Mouse (Mus musculus) olfactory bulb, adult 2 months (tissue): ENCODE results near the gene Rpl26. TPM values are rescaled to one million over a fixed set of nuclear protein-coding genes. Genes with fewer than 3 reads are reported as not detected.

ENCODE experiments used
- H3K27ac ChIP-seq: fragments of 200-500 bp; 2 replicates; pipeline ENCODE4 v1.5.1; 2012; ENCODE audit warnings: low read depth, low read length; ENCODE audit not compliant: insufficient read depth
- H3K4me1 ChIP-seq: fragments of 200-500 bp; 2 replicates; pipeline ENCODE4 v1.6.1; 2012; ENCODE audit warnings: low read length; ENCODE audit not compliant: control insufficient read depth, insufficient read depth
- H3K4me3 ChIP-seq: fragments of 200-500 bp; 2 replicates; pipeline ENCODE4 v1.5.1; 2012; ENCODE audit warnings: mild to moderate bottlenecking, low read depth, low read length, moderate library complexity; ENCODE audit not compliant: insufficient read depth
- CTCF ChIP-seq: fragments of 200-500 bp; IDR thresholded peaks from 2 replicates; pipeline ENCODE4 v1.5.1; 2012; ENCODE audit warnings: low read depth, mild to moderate bottlenecking, low read length, moderate library complexity; ENCODE audit not compliant: insufficient read depth
- POLR2A ChIP-seq: fragments of 200-500 bp; IDR thresholded peaks from 2 replicates; pipeline ENCODE4 v1.6.1; 2012; ENCODE audit warnings: mild to moderate bottlenecking, low read depth, low read length, moderate library complexity; ENCODE audit not compliant: insufficient read depth
- WGBS: fragments of 180-500 bp; shearing (Covaris S2); methylation state at CpG from one replicate; pipeline ENCODE4 v1.1.7; 2018; 5-methylcytosine and 5-hydroxymethylcytosine counted together
- polyA plus RNA-seq: library from polyadenylated mRNA; stranded (reverse); fragments of >200 nt; gene quantifications from 2 replicates; pipeline ENCODE4 v1.2.4, GENCODE M21; 2012; ENCODE audit warnings: low replicate concordance; ENCODE audit not compliant: missing spikeins, insufficient read depth, insufficient read length

Gene Rpl26
- polyA plus RNA-seq, 1 experiment: 1,027 TPM

DNA sequence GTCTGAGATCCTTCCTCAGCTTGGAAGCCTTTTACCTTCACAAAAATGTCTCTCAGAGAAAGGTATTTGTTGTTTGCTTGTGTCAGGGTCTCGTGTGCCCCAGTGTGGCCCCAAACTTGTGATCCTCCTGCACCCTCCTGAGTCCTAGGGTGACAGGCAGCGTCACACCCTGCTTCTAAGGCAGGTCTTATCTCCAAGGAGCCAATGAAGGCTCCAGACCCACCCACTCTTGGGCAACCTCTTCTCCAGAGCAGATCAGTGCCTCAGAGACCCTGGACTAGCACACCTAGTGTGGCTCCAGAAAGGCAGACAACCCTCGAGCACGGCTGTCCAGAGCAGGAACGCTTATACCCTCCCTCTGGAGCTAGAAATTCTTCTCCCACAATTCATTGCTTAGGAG, 17.0 kb upstream of the Rpl26 start:
- H3K27ac ChIP-seq: no peak overlapping the region
- peaks cover 3% of the 10 kb centered on the region; the same call in 1 of the 2 replicates for H3K4me1 ChIP-seq
- H3K4me3 ChIP-seq: no peak overlapping the region
- TF ChIP-seq POLR2A (no peak), CTCF (no peak)
- 83% methylated on average over 5 of the region's 5 CpGs for WGBS

DNA sequence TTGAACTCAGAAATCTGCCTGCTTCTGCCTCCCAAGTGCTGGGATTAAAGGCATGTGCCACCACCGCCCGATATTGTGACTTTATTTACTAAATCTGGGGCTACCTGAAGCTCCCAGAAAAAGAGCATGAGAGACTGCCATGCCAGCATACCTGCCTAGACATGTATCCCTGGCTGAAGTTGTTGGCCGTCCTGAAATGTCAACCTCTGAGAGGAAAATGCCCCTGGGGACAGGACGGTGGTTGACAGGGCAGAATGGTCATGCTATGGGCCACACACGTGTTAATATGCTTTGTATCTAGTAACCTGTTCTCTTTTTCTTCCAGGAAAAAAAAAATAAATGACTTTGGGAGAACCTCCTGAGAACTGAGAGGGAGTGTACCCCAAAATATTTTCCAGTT, 15.3 kb upstream of the Rpl26 start:
- peaks cover 3% of the 10 kb centered on the region; the same call in 1 of the 2 replicates for H3K4me1 ChIP-seq
- no peak overlapping the region for H3K27ac ChIP-seq
- no peak for TF ChIP-seq POLR2A
- no peak for TF ChIP-seq CTCF
- no peak overlapping the region for H3K4me3 ChIP-seq
- WGBS: 85% methylated on average over 5 of the region's 5 CpGs

DNA sequence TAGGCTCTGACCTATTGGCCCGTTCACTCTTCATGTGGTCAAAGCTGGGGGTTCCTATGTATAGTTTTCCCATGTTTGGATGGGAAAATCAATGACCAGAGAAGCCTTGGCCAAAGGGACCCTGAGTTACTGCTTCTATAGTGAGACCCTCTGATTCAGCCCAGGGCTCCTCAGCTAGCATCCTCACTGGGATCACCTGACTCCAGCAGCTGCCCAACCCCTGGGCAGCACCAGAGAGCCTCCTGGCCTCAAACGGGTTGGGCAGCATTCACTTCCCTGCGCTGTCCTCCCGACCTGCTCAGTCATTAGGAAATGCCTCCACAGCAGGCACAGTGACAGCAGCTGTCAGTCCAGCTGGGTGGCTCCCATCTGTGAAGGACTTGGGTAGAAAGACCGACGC, 13.1 kb upstream of the Rpl26 start, which contains the start of gene Rnf222:
Rnf222 (plus strand) TSS at position 301 of the 400 bp plus-strand sequence.
- Histone ChIP-seq H3K4me1 (no peaks in the 10 kb centered on the region), H3K4me3 (no peak within 1 kb of the TSS), H3K27ac (no peak within 1 kb of the TSS)
- 40% methylated on average over 6 of the region's 6 CpGs for WGBS
- TF ChIP-seq POLR2A (no peak), CTCF (no peak)

DNA sequence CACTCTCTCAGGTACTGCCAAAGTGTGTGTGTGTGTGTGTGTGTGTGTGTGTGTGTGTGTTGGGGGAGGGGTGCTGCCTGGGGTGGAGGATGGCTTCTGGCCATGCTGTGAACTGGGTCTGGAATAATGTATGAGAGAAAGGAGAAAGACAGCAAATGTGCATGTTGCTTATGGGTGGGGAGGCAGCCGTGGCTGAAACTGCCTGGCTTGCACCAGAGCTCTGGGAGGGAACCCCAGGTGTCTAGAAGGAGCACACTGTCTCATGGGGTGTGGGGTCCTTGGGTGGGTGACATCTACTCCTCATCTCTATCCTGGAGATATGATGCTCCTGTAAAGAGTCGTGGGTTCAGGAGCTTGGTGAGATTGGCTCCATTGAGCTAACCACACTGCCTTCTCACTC, 12.7 kb upstream of the Rpl26 start:
- H3K27ac ChIP-seq: no peak overlapping the region
- H3K4me3 ChIP-seq: no peak overlapping the region
- no peaks in the 10 kb centered on the region for H3K4me1 ChIP-seq
- WGBS: 74% methylated on average over 2 of the region's 2 CpGs
- no peak for TF ChIP-seq CTCF
- TF ChIP-seq POLR2A: no peak

DNA sequence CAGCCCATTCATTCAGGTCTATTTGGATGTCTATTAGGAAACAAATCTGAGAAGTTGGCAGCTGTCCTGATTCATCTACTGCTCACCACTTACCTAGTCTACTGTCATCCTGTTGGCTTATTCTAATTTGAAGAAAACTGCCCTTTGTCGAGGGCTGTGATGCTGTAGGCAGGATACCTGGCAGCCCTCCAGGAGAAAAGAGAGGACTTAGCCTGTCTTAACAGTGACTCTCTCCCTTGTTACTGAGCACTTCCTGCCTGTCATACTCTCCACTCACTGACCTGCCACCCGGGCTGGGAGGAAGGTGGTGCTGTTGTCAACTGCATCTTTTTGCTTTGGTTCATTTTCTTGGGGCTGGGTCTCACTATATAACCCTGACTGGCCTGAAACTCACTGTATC, 10.8 kb upstream of the Rpl26 start:
- no peak overlapping the region for H3K27ac ChIP-seq
- H3K4me3 ChIP-seq: no peak overlapping the region
- WGBS: 30% methylated on average over 2 of the region's 2 CpGs
- no peaks in the 10 kb centered on the region for H3K4me1 ChIP-seq
- TF ChIP-seq CTCF (no peak), POLR2A (no peak)

DNA sequence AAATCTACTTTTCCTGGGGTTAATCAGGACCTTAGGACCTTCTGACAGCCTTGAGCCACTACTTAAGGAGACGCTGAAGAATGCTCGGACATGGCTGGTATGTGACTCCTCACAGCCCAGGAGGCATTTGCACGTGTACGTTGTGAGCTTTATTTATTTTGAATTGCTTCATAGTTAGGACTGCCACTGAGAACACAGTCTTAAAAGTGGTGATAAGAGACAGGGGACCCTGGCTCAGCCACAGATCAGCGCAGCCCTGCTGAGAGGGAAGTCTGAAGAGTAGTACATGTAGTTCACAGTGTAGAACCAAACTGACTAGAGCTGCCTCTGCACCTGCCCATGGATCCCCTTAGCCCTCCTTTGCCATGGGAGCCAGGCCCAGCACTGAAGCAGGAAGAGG, 9.6 kb upstream of the Rpl26 start:
- 88% methylated on average over 5 of the region's 5 CpGs for WGBS
- TF ChIP-seq CTCF (no peak), POLR2A (no peak)
- Histone ChIP-seq H3K27ac (no peak overlapping the region), H3K4me1 (no peaks in the 10 kb centered on the region), H3K4me3 (no peak overlapping the region)

DNA sequence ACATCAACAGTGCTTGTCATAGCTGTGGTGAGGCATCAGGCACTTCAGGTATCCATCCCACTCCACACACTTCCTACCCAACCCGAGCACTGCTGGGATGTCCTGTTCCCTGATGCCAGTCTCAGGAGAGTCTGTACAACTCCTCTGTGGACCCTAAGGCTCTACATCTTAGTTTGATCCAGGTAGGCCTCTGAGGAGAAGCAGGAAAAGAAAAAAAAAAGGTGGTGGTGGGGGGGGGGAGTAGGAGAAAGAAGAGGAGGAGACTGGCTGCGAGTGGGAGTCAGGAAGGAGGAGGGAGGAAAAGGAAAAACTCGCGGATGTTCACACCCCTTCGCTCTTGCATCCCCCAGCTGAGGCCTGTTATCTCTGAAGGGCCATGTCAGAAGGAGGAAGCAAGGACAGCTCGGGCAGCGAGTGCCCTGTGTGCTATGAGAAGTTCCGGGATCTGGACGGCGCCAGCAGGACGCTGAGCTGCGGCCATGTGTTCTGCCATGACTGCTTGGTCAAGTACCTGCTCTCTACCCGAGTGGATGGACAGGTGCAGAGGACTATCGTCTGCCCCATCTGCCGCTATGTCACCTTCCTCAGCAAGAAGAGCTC, 9.1 kb upstream of the Rpl26 start:
- H3K27ac ChIP-seq: no peak overlapping the region
- H3K4me1 ChIP-seq: no peaks in the 10 kb centered on the region
- TF ChIP-seq CTCF: no peak
- no peak for TF ChIP-seq POLR2A
- 82% methylated on average over 15 of the region's 15 CpGs for WGBS
- H3K4me3 ChIP-seq: no peak overlapping the region

DNA sequence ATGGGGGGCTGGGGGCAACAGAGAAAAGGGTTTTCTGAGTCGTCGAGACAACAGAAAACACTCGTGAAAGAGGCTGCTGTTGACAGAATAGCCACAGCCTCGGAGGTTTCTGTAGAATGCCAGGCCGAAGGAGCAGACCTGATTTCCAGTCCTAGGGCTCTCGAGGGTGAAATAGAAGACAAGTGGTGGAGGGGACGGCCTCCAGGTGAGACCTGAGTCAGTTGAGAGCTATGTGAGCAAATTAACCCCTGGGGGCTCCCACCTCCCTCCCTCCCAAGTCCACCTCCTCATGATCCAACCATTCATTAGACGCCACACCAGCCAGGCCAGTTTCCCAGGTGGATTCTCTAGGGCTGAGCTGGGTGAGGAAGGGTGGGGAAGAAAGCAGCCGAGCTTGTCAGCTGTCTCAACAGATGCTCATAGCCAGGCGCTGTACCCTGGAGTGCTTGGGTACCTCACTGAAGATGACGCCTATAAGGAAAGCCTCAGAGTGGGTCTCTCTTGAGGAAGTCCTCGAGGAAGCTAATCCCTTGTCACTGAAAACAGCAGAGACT, 7.4 kb upstream of the Rpl26 start:
- TF ChIP-seq CTCF (no peak), POLR2A (no peak)
- Histone ChIP-seq H3K4me1 (no peaks in the 10 kb centered on the region), H3K27ac (no peak overlapping the region), H3K4me3 (no peak overlapping the region)
- 77% methylated on average over 12 of the region's 12 CpGs for WGBS

DNA sequence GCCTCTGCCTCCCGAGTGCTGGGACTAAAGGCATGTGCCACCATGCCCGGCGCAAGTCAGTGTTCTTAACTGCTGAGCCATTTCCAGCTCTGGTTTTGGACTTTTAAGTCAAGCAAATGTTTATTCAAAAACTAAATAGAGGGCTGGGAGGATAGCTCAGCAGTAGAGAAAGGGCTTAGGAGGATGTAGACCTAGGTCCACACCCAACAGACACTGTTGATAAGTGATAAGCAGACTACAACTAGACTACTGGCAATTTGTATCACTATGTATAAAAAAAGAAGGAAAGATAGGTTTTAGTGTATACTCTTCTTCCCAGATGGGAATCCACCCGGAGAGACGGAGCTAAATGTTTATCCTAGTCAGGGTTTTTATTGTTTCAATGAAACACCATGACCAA, 5.1 kb upstream of the Rpl26 start:
- H3K4me3 ChIP-seq: no peak overlapping the region
- WGBS: 93% methylated on average over 5 of the region's 5 CpGs

DNA sequence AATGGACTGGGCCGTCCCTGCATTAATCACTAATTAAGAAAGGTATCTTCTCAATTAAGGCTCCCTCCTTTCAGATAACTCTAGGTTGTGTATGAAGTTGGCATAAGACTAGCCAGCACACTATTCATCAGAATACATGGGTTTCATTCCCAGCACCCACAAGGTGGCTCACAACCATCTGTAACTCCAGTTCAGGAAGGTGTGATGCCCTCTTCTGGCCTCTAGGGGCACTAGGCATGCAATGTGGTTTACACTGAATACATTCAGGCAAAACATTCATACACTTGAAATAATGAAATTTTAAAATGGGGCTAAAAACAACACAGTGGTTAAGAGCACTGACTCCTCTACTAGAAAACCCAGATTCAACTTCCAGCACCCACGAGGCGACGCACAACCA, 4.3 kb upstream of the Rpl26 start:
- no peak for TF ChIP-seq CTCF
- no peak for TF ChIP-seq POLR2A
- WGBS: 44% methylated on average over 4 of the region's 4 CpGs
- H3K4me1 ChIP-seq: peaks cover 5% of the 10 kb centered on the region
- no peak overlapping the region for H3K4me3 ChIP-seq
- H3K27ac ChIP-seq: no peak overlapping the region

More for the DNA sequence above, 5.1 kb upstream of the Rpl26 start:
- H3K27ac ChIP-seq: no peak overlapping the region
- TF ChIP-seq CTCF: no peak
- TF ChIP-seq POLR2A: no peak
- H3K4me1 ChIP-seq: peaks cover 5% of the 10 kb centered on the region
